In the genomic region with DNA sequence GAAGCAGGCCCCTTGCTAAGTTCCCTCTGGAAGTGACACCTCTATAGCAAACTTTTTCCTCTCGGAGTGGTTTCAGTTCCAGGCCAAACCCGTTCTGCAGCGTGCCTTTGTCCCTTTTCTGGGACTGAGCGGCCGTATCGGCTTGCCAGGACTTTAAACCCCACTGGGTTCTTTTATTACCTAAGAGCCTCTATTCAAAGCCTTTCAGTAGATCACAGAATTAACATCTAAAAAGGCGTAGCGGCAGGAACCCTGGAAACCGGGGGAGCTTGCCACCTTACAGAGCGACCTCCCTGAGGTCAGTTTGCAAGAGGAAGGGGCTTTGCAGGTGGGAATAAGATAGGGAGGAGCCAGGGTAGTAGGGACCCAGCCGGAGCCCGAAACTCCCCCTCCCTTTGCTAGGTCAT, we compare ENCODE assay signal across 9 mouse cellular contexts.
DNase-seq lines count a peak whose midpoint lies in the region; ATAC-seq lines count a peak whose summit lies in the region.
"Had no signal": no experiment of that assay in that cellular context is flagged by ENCODE, and none has a peak within 500 bp of the region (broad histone marks: within the 10 kb centered on the region; RNA-seq: fewer than 3 reads in every experiment).

No protein-coding gene starts in this region.

- no peaks in the 10 kb centered on the region; the same call in 1 of the 2 replicates for H3K27me3 ChIP-seq in neural tube, embryonic 12.5 days (replicated peaks)

- H3K9me3 ChIP-seq in neural tube, embryonic 12.5 days = no peaks in the 10 kb centered on the region
- H3K9me3 ChIP-seq: liver, embryonic 15.5 days had no signal

- peak; percentile 51; the same call in 1 of the 2 replicates for ATAC-seq in neural tube, embryonic 12.5 days (ENCODE audit: low FRiP score, low read depth)

- no peak overlapping the region for H3K9ac ChIP-seq in neural tube, embryonic 12.5 days
- H3K9ac ChIP-seq: liver, embryonic 15.5 days had no signal

- H3K4me2 ChIP-seq in neural tube, embryonic 12.5 days (replicated peaks) = 0 out of 2 replicates have a peak overlapping the region, but pooled peaks have one; percentile 28

- peaks cover 32% of the 10 kb centered on the region for H3K4me1 ChIP-seq in neural tube, embryonic 12.5 days

- 6% methylated on average over 12 of the region's 12 CpGs for WGBS in neural tube, embryonic 12.5 days

- H3K27ac ChIP-seq in neural tube, embryonic 12.5 days = peak overlapping the region; percentile 59
- H3K27ac ChIP-seq: liver, embryonic 15.5 days had no signal

- no peak overlapping the region for H3K4me3 ChIP-seq in neural tube, embryonic 12.5 days
- H3K4me3 ChIP-seq: liver, embryonic 15.5 days had no signal

- DNase-seq in layer of hippocampus, adult 11-12 months (ENCODE audit: low spot score) = peak; percentile 19
- DNase-seq in layer of hippocampus, adult 9-10 months (ENCODE audit: low spot score) = no peak
- DNase-seq in gonadal fat pad, adult 2 months (ENCODE audit: low read depth) = peak; percentile 30
- DNase-seq in layer of hippocampus, adult 9-11 months = peak; percentile 32
- DNase-seq in gastrocnemius, adult 18-20 months (ENCODE audit: low spot score) = no peak
- no peak for DNase-seq in gastrocnemius, adult 8-10 months (ENCODE audit: low spot score in 2 of 2)
- no peak for DNase-seq in testis, postnatal 14 days (ENCODE audit: low spot score)

- H3K36me3 ChIP-seq in neural tube, embryonic 12.5 days = no peaks in the 10 kb centered on the region
- H3K36me3 ChIP-seq: liver, embryonic 15.5 days had no signal

Comparison
In these comparisons a context has a peak if more than half of its experiments do, and no peak if none do; other contexts are left out.
1. DNase-seq: peak in layer of hippocampus, adult 11-12 months (single experiment), gonadal fat pad, adult 2 months (single experiment) and layer of hippocampus, adult 9-11 months (single experiment); none in layer of hippocampus, adult 9-10 months (single experiment), gastrocnemius, adult 18-20 months (single experiment), gastrocnemius, adult 8-10 months (0 of 2) and testis, postnatal 14 days (single experiment).